Mouse (Mus musculus) ovary, postnatal 14 days (tissue): ENCODE results near the gene Gm13696.
"Not testable (repeated sequence)": the region's sequence is repeated elsewhere in the genome, so short reads cannot be mapped to it uniquely, and the experiment has no call there.

Source experiments
- DNase-seq: peaks from one replicate; pipeline ENCODE4 v3.0.0; 2022; ENCODE audit warnings: low spot score

The Gm13696 gene

GRCm38 (mm10) chr2:83972823-83973222, at the start of gene Gm13696:
Gene Gm13696, plus strand, starts transcription at chr2:83973123.
- DNase-seq: not testable (repeated sequence)

DNA sequence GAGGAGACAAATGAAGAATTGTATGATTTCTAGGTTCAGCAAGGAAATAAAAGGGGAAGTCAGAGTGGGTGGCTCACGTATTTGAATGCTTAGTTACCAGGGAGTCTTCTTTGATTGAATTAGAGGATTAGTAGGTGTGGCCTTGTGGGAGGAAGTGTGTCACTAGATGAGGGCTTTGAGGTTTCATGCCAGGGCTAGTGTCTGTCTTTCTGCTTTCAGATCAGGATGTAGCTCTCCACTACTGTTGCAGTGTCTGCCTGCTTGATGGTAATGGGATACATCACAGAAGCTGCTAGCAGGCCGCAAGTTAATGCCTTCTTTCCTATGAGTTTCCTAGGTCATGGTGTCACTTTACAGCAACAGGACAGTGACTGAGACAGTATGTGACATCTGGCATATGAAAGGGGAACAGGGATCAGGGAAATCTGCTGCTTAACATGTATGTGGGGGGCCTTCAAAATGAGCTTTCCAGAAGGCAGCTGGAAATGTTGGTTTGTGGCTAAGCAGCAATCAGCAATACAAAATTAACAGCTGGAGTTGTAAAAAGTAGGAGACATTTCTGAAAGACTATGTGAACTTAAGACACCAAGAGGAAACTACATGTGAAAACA, 43.3 kb upstream of the Gm13696 start:
- no peak for DNase-seq

- peak; percentile 11 for DNase-seq
These were observed 32.0 kb upstream of the Gm13696 start, which contains the start of gene Zswim2 for GRCm38 (mm10) chr2:83940931-83941361. Gene Zswim2, minus strand, starts transcription at chr2:83941228.

DNA sequence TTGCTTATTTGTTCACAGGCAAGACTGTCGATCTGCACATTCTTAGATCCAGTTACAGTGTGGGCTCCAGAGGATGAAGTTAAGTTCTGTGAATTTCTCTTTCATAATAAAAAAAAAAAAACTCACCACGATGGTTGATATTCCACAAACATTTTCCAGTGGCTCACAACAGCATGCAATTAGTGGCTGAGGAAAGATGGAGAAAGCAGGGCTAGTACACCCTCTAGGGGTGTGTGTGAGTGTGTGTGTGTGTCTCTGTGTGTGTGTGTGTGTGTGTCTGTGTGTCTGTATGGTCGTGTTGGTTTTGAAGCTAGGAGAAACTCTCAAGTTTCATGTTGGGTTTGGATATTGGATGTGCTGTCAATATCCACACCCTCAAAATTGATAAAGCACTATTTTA, 31.5 kb upstream of the Gm13696 start:
- DNase-seq: no peak

DNA sequence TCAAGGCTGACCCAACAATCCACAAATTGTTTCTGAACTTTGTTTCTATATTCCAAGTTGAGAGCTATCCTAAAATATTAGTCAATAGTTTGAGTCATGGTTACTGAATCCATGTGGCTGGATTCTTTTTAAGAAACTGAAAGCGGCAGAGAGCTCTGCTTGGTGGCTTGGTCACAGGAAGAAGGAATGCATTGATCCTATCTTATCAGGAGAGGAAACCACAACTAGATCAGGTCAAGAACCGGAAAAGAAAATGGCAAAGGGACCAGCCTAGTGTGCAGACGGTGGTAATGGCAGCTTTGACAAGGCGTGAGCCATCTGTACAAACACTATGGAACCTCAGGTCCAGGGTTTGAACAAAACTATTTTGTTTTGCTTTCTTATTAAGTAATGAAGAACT, 31.1 kb upstream of the Gm13696 start:
- DNase-seq: no peak

GRCm38 (mm10) chr2:83955393-83955792, 17.5 kb upstream of the Gm13696 start, which contains the start of gene Gm13698:
Gene Gm13698, plus strand, starts transcription at chr2:83955693.
- DNase-seq: not testable (repeated sequence)

DNA sequence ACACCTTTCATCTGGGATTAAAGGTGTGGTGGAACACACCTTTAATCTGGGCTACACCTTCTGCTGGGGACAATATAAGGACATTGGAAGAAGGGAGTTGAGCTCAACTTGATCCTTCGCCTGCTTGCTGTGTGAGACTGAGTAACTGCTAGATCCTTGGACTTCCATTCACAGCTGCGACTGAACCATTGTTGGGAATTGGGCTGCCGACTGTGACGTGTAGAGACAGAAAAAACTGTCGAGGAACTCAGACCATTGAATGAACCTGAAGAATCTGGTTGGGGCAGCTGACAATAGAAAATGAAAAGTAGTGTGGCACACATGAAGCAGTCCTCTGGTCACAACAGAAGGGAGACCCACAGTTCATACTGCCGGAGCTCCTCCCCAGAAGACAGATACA, 11.7 kb upstream of the Gm13696 start, which contains the start of gene Gm13693:
Gm13693 (plus strand) TSS at position 301 of the 400 bp plus-strand sequence.
- DNase-seq: not testable (repeated sequence)

DNA sequence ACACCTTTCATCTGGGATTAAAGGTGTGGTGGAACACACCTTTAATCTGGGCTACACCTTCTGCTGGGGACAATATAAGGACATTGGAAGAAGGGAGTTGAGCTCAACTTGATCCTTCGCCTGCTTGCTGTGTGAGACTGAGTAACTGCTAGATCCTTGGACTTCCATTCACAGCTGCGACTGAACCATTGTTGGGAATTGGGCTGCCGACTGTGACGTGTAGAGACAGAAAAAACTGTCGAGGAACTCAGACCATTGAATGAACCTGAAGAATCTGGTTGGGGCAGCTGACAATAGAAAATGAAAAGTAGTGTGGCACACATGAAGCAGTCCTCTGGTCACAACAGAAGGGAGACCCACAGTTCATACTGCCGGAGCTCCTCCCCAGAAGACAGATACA, 5.9 kb upstream of the Gm13696 start, which contains the start of gene Gm13695:
Gm13695 (plus strand) TSS at position 301 of the 400 bp plus-strand sequence.
- not testable (repeated sequence) for DNase-seq

DNA sequence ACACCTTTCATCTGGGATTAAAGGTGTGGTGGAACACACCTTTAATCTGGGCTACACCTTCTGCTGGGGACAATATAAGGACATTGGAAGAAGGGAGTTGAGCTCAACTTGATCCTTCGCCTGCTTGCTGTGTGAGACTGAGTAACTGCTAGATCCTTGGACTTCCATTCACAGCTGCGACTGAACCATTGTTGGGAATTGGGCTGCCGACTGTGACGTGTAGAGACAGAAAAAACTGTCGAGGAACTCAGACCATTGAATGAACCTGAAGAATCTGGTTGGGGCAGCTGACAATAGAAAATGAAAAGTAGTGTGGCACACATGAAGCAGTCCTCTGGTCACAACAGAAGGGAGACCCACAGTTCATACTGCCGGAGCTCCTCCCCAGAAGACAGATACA, 5.7 kb downstream of the Gm13696 start, which contains the start of gene Gm13694:
Gm13694 (plus strand) TSS at position 301 of the 400 bp plus-strand sequence.
- DNase-seq: not testable (repeated sequence)

GRCm38 (mm10) chr2:83984443-83984842, 11.5 kb downstream of the Gm13696 start, which contains the start of gene Gm13697:
Gene Gm13697, plus strand, starts transcription at chr2:83984743.
- not testable (repeated sequence) for DNase-seq

GRCm38 (mm10) chr2:83990253-83990652, 17.3 kb downstream of the Gm13696 start, which contains the start of gene Gm13691:
Gene Gm13691, plus strand, starts transcription at chr2:83990553.
- not testable (repeated sequence) for DNase-seq

- DNase-seq: not testable (repeated sequence)
These were observed 20.8 kb downstream of the Gm13696 start for GRCm38 (mm10) chr2:83993639-83994255.

DNA sequence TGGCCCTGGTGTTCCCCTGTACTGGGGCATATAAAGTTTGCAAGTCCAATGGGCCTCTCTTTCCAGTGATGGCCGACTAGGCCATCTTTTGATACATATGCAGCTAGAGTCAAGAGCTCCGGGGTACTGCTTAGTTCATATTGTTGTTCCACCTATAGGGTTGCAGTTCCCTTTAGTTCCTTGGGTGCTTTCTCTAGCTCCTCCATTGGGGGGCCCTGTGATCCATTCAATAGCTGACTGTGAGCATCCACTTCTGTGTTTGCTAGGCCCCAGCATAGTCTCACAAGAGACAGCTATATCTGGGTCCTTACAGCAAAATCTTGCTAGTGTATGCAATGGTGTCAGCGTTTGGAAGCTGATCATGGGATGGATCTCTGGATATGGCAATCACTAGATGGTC, 21.6 kb downstream of the Gm13696 start:
- DNase-seq: not testable (repeated sequence)

GRCm38 (mm10) chr2:84008913-84009312, 36.0 kb downstream of the Gm13696 start:
- no peak for DNase-seq

- no peak for DNase-seq
These were observed 36.9 kb downstream of the Gm13696 start for GRCm38 (mm10) chr2:84009818-84010217.

- no peak for DNase-seq
These were observed 41.6 kb downstream of the Gm13696 start for GRCm38 (mm10) chr2:84014572-84014971.

DNA sequence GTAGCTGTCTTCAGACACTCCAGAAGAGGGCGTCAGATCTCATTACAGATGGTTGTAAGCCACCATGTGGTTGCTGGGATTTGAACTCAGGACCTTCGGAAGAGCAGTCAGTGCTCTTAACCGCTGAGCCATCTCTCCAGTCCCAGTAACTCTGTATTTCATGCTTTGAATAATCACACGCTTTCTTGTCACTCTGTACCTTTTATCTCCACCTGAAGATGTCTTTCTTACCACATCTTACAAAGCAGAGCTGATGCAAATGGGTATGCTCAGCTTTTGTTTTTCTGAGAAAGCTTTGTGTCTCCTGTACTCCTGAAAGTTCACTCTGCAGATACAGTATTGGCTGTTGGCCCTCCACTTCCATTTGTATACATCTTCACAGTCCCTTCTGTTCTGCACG, 43.4 kb downstream of the Gm13696 start:
- not testable (repeated sequence) for DNase-seq

GRCm38 (mm10) chr2:84018330-84018729, 45.4 kb downstream of the Gm13696 start:
- no peak for DNase-seq

DNA sequence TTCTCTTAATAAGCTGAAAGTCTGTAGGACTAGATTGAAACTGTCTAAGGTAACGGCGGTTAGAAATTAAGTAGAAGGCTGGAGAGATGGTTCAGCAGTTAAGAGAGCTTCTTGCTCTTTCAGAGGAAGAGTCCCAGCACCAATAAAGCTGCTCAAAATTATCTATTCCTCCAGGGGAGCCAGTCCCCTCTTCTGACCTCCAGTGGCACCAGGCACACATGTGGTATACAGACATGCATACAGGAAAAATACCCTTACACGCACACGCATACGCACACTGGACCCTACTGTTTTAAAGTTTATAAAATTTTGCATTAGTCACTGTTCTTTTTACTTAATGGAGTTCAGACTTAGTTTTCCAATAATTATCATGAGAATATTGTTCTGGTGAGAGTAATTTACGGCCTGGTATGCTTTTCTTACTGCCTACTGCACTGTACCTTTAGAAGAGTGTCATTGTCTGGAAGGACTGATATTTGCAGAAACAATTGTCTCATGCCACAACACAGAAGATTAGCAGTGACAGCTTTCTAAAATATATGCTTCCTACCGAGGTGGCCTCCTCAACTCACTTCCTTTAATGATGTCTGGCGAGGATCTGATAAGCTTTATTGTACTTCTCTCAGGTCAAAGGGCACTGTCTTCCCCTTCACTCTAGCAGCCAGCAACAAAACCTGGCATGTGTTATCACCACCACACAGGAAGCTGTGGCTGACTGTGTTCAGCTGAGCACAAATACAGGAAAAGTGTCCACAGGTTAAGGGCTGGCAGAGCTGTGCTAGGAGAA, 46.8 kb downstream of the Gm13696 start:
- DNase-seq: no peak

DNA sequence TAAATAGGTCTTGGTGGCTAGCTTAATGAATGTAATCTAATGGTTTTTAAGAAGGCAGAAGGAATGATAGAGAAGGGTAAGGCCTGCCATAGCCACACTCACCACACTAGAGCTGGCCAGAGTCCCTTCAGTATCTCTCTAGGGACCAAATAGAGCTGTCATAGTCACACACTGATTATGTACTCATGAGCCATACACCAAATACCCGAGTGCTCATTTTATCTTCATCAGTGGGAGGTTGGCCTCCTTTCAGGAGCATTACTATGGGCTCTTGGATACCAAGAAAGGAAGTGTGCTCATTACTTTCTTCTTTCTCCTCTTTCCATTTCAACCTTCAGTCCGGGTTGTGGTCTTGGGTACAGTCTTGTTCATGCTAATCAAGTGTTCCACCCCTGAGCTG, 49.0 kb downstream of the Gm13696 start:
- no peak for DNase-seq

- DNase-seq: no peak
These were observed 50.0 kb downstream of the Gm13696 start for GRCm38 (mm10) chr2:84022905-84023304.

DNA sequence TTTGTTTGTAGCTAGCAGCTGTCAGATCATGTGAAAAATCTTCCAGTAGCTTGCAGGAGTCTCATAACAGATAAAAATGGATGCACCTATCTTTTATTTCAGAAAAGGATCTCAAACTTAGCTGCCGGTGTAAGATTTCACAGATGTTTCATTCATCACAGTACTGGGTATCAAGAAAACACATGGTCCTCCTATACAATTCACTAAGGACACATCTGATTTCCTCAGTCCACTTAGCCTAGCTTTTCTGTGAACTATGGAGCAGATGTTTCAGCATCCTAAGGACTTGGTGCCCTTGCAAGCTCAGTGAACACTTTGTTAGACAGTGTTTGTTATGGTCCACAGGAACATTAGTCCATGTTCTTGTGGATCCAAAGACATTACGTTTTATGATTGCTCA, 50.4 kb downstream of the Gm13696 start:
- DNase-seq: no peak
